Mouse (Mus musculus) limb, embryonic 12.5 days (tissue): ENCODE results near the gene Gal. TPM values are rescaled to one million over a fixed set of nuclear protein-coding genes. Genes with fewer than 3 reads are reported as not detected.

Experiments used
- ATAC-seq: fragments of 200-750 bp; cut with Nextera tagmentation; 2 replicates; pipeline ENCODE4 v1.8.0; 2017; ENCODE audit warnings: low read depth, moderate TSS enrichment; ENCODE audit not compliant: insufficient number of reproducible peaks, insufficient read depth, low FRiP score, low TSS enrichment
- H3K27ac ChIP-seq: fragments of 300-500 bp; sonication (generic); 2 replicates; pipeline ENCODE4 v1.5.1; 2016; ENCODE audit warnings: mild to moderate bottlenecking, moderate library complexity
- H3K27me3 ChIP-seq: fragments of 300-500 bp; sonication (generic); 2 replicates; pipeline ENCODE4 v1.6.1; 2016; ENCODE audit warnings: mild to moderate bottlenecking, moderate library complexity
- H3K36me3 ChIP-seq: fragments of 300-500 bp; sonication (generic); 2 replicates; pipeline ENCODE4 v1.6.1; 2016; ENCODE audit warnings: mild to moderate bottlenecking, moderate library complexity
- H3K4me1 ChIP-seq: fragments of 300-500 bp; sonication (generic); replicated peaks from 2 replicates; pipeline ENCODE4 v1.6.1; 2016
- H3K4me2 ChIP-seq: fragments of 300-500 bp; sonication (generic); 2 replicates; pipeline ENCODE4 v1.6.1; 2016; ENCODE audit warnings: mild to moderate bottlenecking, moderate library complexity
- H3K4me3 ChIP-seq: fragments of 300-500 bp; sonication (generic); replicated peaks from 2 replicates; pipeline ENCODE4 v1.5.1; 2016; ENCODE audit warnings: mild to moderate bottlenecking
- H3K9ac ChIP-seq: fragments of 300-500 bp; sonication (generic); replicated peaks from 2 replicates; pipeline ENCODE4 v1.6.1; 2016; ENCODE audit warnings: mild to moderate bottlenecking, moderate library complexity
- H3K9me3 ChIP-seq: fragments of 300-500 bp; sonication (generic); 2 replicates; pipeline ENCODE4 v1.6.1; 2016; ENCODE audit warnings: mild to moderate bottlenecking, moderate library complexity
- WGBS: fragments of 180-500 bp; shearing (Covaris S2); methylation state at CpG from one replicate; pipeline ENCODE4 v1.1.7; 2016; 5-methylcytosine and 5-hydroxymethylcytosine counted together
- polyA plus RNA-seq: library from polyadenylated mRNA; unstranded; fragments of >200 nt; fragmentation: Nextera tagmentation; extraction: Ambion mirVana; gene quantifications from 2 replicates; pipeline ENCODE4 v1.2.1, GENCODE M21; 2016

Gal gene
- 0.37 and 2.5 TPM in 2 replicates for polyA plus RNA-seq

DNA sequence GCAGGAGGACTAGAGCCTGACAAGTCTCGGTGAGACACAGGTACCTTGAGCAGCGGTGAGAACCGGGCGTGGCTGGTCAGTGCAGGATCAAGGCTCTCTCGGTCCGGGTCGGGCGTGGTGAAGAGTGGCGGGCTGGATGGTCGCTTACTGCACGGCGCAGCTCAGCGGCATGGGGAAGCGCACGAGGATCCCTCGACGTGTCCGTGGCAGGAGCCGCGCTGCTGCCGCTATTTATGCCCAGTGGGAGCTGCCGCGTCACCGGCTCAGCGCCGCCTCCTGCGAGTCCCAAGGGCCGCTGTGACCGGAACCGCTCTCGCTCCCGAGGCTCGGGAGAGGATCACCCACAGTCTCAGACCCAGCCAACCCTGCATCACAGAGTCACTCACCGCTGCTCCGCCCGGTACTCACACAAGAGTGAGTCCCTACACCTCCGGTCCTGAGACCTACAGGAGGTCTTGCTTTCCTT lies at the start of gene Gal:
Gene Gal, minus strand, starts transcription at position 277 of the 466 bp plus-strand sequence.
- Histone ChIP-seq H3K4me1 (peaks cover 7% of the 10 kb centered on the region; the same call in 1 of the 2 replicates), H3K27ac (no peak within 1 kb of the TSS), H3K36me3 (no peaks in the 10 kb centered on the region), H3K4me3 (peak within 1 kb of the TSS; percentile 40), H3K4me2 (peak within 1 kb of the TSS; percentile 74), H3K9ac (peak within 1 kb of the TSS; percentile 42), H3K27me3 (peaks cover 54% of the 10 kb centered on the region), H3K9me3 (peaks cover 5% of the 10 kb centered on the region; the same call in 1 of the 2 replicates)
- 2% methylated on average over 37 of the region's 37 CpGs for WGBS
- ATAC-seq, result no peak

DNA sequence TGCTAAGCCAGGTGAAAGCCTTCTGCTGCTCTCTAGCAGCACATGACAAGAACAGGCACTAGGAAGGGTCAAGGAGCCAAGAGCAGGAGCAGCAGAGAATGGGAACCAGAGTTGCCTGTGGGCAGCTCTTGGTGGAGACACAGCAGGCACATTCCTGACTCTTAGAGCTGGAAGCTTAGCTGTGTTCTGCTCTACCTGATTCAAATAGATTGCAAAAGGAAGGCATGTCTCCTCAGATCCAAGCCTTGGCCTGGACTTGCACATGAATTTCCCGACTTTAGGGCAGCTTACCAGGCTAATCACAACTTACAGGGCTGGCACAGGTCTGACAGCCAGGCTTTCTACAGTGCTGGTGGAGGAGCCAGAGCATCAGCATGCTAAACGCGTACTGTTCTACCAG lies 45.6 kb upstream of the Gal start:
- Histone ChIP-seq H3K9ac (no peak overlapping the region), H3K4me2 (no peak overlapping the region), H3K27ac (no peak overlapping the region), H3K4me1 (no peaks in the 10 kb centered on the region), H3K4me3 (no peak overlapping the region), H3K9me3 (no peaks in the 10 kb centered on the region), H3K36me3 (peaks cover 100% of the 10 kb centered on the region), H3K27me3 (no peaks in the 10 kb centered on the region)
- WGBS, result 96% methylated on average over 3 of the region's 3 CpGs
- no peak for ATAC-seq

DNA sequence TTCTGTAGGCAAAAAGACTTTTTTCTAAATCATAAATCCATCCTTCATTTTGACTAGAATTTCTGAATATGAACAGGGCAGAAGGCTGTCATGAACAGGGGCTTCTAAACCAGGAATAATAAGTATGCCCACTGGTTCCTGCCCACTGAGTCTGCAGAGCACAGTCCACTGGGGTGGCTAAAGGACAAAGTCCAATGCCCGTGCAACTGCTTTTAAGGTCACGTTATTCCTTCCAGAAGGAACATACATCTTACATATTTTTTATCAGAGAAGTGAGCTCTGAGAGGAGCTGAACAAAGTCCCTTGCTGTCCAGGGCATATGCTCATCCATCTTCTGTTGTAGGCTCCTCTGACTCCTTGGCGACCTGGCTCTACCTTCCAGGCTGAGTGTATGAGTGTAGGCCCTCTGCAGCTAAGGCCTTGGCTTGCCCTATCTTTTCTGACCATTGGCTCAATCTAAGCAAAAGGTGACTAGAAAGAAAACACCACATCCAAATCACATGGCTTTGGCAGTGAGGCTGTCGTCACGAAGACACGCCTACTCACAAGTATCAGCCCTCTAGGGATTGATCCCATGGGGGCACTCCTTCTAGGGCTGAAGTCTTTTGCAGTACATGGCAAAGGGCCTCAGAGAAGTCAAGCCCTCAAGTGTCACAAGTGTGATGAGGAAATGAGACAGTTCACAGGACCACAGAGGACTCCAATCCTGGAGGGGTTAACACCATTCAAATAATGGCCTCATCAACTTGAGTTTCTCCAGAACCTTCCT lies 44.2 kb upstream of the Gal start:
- no peak for ATAC-seq

DNA sequence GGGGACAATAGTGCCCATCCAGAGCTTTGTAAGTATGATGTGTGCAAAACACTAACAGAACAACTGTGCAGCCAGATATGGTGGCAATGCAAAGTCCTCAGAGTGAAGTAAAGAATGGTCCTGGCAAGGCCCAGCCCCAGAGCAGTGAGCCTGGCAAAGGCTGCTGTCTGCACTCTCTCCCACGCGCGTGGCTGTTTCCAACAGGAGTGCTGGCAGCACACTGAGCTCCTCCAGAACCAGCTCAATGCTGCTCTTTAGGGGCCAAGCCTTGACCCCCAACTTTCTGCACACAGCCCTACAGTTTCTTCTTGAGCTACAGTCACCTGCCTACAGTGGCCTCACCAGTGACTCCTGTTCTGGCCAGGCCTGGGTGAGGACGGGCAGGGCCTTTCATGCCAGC lies 43.4 kb upstream of the Gal start:
- no peak overlapping the region for H3K4me3 ChIP-seq
- WGBS, result 98% methylated on average over 4 of the region's 4 CpGs
- no peak overlapping the region for H3K9ac ChIP-seq
- ATAC-seq, result no peak
- no peaks in the 10 kb centered on the region for H3K4me1 ChIP-seq
- H3K9me3 ChIP-seq, result no peaks in the 10 kb centered on the region
- peaks cover 100% of the 10 kb centered on the region for H3K36me3 ChIP-seq
- H3K27me3 ChIP-seq, result no peaks in the 10 kb centered on the region
- no peak overlapping the region for H3K27ac ChIP-seq
- H3K4me2 ChIP-seq, result no peak overlapping the region

More for the DNA sequence above, 44.2 kb upstream of the Gal start:
- Histone ChIP-seq H3K4me1 (no peaks in the 10 kb centered on the region), H3K36me3 (peaks cover 100% of the 10 kb centered on the region), H3K4me3 (no peak overlapping the region), H3K27ac (no peak overlapping the region), H3K9ac (no peak overlapping the region), H3K4me2 (no peak overlapping the region), H3K27me3 (no peaks in the 10 kb centered on the region), H3K9me3 (no peaks in the 10 kb centered on the region)
- WGBS, result 94% methylated on average over 6 of the region's 6 CpGs

DNA sequence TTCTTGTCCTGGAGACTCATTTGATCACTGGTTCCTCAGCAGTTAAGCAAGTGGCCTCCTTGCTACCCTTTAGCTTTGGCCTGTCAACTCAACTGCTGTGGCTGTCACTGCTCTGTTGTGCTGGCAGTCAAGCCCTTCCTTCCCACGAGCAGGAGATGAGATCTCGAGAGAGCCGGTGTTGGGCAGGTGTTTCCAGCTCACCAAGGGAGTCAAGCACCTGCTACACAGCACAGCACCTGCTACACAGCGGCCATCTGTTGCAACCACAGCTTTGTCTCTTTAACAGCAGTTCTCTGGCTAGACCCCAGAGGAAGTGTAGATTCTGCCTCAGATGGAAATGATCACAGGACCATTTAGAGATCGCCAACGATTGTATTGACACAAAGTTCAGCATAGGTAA lies 37.3 kb upstream of the Gal start:
- no peaks in the 10 kb centered on the region; the same call in 1 of the 2 replicates for H3K4me1 ChIP-seq
- no peak overlapping the region for H3K27ac ChIP-seq
- peaks cover 39% of the 10 kb centered on the region for H3K36me3 ChIP-seq
- no peak overlapping the region for H3K4me2 ChIP-seq
- ATAC-seq, result no peak
- H3K9me3 ChIP-seq, result no peaks in the 10 kb centered on the region; the same call in 1 of the 2 replicates
- H3K27me3 ChIP-seq, result no peaks in the 10 kb centered on the region
- H3K9ac ChIP-seq, result no peak overlapping the region
- WGBS, result 56% methylated on average over 6 of the region's 6 CpGs
- no peak overlapping the region for H3K4me3 ChIP-seq

DNA sequence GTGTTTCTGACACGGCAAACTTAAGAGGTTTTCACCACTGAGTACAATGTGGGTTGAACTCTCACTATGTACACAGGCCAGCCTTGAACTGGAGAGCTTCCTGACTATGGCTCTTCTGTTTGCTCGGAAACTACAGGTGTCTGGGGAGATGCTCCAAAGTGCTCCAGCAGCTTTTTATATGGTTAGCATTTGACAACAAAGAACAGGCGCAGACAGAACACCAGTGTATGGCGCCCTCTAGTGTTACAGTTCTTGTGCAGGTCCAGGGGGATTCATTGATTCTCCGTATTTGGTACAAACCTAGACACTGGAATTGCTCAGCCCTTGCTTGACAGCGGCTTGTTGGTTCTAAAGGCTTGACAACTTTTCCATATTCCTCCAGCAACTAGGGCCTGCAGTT lies 36.8 kb upstream of the Gal start:
- H3K9ac ChIP-seq, result no peak overlapping the region
- 0 out of 2 replicates have a peak, but pooled peaks have one; percentile 58 for ATAC-seq
- H3K4me1 ChIP-seq, result no peaks in the 10 kb centered on the region; the same call in 1 of the 2 replicates
- no peak overlapping the region for H3K4me3 ChIP-seq
- 25% methylated on average over 6 of the region's 6 CpGs for WGBS
- H3K4me2 ChIP-seq, result no peak overlapping the region
- H3K27ac ChIP-seq, result no peak overlapping the region
- H3K27me3 ChIP-seq, result no peaks in the 10 kb centered on the region
- H3K36me3 ChIP-seq, result peaks cover 34% of the 10 kb centered on the region
- H3K9me3 ChIP-seq, result no peaks in the 10 kb centered on the region; the same call in 1 of the 2 replicates

DNA sequence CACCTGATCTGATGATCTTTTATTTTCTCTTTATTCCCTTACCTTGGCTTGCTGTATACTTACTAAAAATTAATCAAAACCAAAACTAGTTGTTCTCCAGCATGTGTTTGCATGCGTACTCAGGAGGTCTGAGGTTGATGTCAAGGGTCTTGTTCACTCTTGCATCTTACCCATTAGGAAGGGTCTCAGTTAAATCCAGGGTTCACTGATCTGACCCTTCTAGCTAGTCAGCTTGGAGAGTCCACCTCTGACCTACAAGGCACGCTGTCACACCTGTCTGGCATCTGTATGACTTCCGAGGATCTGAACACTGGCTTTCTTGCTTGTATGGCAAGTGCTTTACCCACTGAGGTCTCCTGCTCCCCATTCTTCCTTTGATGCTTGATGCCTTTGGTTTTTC lies 36.4 kb upstream of the Gal start:
- H3K27ac ChIP-seq, result no peak overlapping the region
- no peak overlapping the region for H3K4me2 ChIP-seq
- no peaks in the 10 kb centered on the region for H3K27me3 ChIP-seq
- no peak for ATAC-seq
- 94% methylated on average over 3 of the region's 3 CpGs for WGBS
- no peaks in the 10 kb centered on the region; the same call in 1 of the 2 replicates for H3K9me3 ChIP-seq
- H3K36me3 ChIP-seq, result peaks cover 30% of the 10 kb centered on the region
- H3K9ac ChIP-seq, result no peak overlapping the region
- no peaks in the 10 kb centered on the region; the same call in 1 of the 2 replicates for H3K4me1 ChIP-seq
- H3K4me3 ChIP-seq, result no peak overlapping the region

DNA sequence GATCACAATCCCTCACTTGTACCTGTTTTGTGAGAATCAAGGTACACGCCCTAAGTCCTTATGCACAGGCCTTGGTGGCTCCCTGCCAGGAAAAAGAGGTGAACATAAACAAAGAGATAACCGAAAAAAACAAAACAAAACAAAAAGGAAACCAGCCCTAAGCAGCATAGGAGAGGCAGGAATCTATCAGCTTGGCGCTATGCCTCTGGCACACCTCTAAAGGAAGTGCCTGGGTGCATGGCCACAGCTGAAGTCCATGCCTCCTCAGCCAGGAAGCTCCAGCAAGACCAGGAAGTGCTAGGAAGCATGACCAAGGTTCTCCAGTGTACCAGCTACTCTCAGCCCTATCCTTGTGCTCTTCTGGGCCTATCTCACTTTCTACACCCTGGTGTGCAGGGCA lies 34.9 kb upstream of the Gal start:
- no peak for ATAC-seq
- no peaks in the 10 kb centered on the region; the same call in 1 of the 2 replicates for H3K9me3 ChIP-seq
- no peak overlapping the region for H3K4me3 ChIP-seq
- no peak overlapping the region for H3K27ac ChIP-seq
- no peaks in the 10 kb centered on the region for H3K27me3 ChIP-seq
- WGBS, result 85% methylated on average over 3 of the region's 3 CpGs
- H3K9ac ChIP-seq, result no peak overlapping the region
- no peaks in the 10 kb centered on the region; the same call in 1 of the 2 replicates for H3K4me1 ChIP-seq
- peaks cover 15% of the 10 kb centered on the region for H3K36me3 ChIP-seq
- H3K4me2 ChIP-seq, result no peak overlapping the region

DNA sequence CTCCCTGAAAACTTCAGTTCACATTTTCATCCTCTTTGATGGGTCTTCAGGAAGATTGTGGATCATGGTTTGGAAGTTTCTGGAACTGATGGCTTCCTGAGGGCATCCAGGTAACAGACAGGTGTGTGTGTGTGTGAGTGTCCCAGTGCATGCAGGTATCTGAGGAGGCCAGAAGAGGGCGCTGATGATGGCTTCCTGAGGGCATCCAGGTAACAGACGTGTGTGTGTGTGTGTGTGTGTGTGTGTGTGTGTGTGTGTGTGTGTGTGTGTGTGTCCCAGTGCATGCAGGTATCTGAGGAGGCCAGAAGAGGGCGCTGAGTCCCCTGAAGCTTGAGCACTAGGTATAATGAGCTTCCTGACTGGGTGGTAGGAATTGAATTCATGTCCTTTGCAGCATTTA lies 33.0 kb upstream of the Gal start:
- no peak for ATAC-seq
- 69% methylated on average over 3 of the region's 3 CpGs for WGBS
- Histone ChIP-seq H3K4me3 (no peak overlapping the region), H3K27me3 (no peaks in the 10 kb centered on the region), H3K9ac (no peak overlapping the region), H3K4me1 (no peaks in the 10 kb centered on the region; the same call in 1 of the 2 replicates), H3K27ac (no peak overlapping the region), H3K36me3 (no peaks in the 10 kb centered on the region), H3K4me2 (no peak overlapping the region), H3K9me3 (no peaks in the 10 kb centered on the region; the same call in 1 of the 2 replicates)

DNA sequence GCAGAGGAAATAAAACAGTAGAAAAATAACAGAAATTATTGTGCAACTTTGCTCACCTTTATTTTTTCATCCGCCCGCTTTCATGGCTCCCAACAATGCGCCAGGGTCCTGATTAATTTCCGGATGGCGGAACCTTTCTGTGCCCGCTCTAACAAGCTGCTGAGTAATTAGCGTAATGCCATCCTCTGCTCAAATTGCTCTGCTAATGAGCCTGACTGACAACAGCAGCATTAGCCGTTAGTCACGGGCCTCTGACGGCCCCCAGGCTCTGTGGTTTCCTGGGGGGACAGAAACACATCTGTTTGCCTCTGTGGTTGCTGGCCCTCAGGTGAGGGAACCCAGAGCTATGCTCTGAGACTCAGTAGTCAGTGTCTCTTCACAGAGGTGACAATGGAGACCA lies 26.7 kb upstream of the Gal start:
- 25% methylated on average over 10 of the region's 10 CpGs for WGBS
- no peak for ATAC-seq
- Histone ChIP-seq H3K4me2 (no peak overlapping the region), H3K4me3 (no peak overlapping the region), H3K36me3 (no peaks in the 10 kb centered on the region), H3K4me1 (no peaks in the 10 kb centered on the region; the same call in 1 of the 2 replicates), H3K27ac (no peak overlapping the region), H3K9ac (no peak overlapping the region), H3K9me3 (no peaks in the 10 kb centered on the region), H3K27me3 (peaks cover 3% of the 10 kb centered on the region; the same call in 1 of the 2 replicates)

DNA sequence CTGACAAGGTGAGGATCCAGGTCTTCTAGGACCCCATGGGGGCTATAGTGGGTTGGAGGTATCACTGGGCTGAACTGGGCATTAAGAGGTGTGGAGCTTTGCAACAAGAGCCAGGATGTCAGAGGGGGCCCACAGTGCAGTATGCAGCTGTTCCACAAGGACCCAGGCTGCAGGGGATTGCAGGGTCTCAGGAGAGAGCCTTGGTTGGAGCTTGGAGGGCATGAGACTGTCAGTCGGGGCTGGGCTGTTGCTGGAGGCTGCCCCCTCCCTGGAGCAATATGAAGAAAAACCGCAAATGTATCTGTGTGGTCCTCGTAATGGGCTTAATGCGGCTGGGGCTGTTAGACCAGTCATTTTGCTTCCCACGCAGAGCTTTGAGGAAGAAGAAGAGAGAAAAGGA lies 26.3 kb upstream of the Gal start:
- H3K27ac ChIP-seq, result no peak overlapping the region
- WGBS, result 47% methylated on average over 5 of the region's 5 CpGs
- ATAC-seq, result no peak

More for the DNA sequence above, 26.3 kb upstream of the Gal start:
- Histone ChIP-seq H3K36me3 (no peaks in the 10 kb centered on the region), H3K27me3 (peaks cover 3% of the 10 kb centered on the region; the same call in 1 of the 2 replicates), H3K9ac (no peak overlapping the region), H3K9me3 (no peaks in the 10 kb centered on the region), H3K4me1 (no peaks in the 10 kb centered on the region; the same call in 1 of the 2 replicates), H3K4me3 (no peak overlapping the region), H3K4me2 (no peak overlapping the region)
